Mouse (Mus musculus) hindbrain, embryonic 14.5 days (tissue): ENCODE measurements around the gene Atp2a1. TPM values are rescaled to one million over a fixed set of nuclear protein-coding genes. Genes with fewer than 3 reads are reported as not detected.

ENCODE experiments used
- ATAC-seq: fragments of 200-750 bp; cut with Nextera tagmentation; 2 replicates; pipeline ENCODE4 v1.8.0; 2017; ENCODE audit warnings: moderate number of reproducible peaks, mild to moderate bottlenecking, moderate TSS enrichment, moderate library complexity; ENCODE audit not compliant: low FRiP score
- DNase-seq: peaks from one replicate; pipeline ENCODE4 v3.0.0-alpha.2; 2015; ENCODE audit warnings: low spot score
- H3K27ac ChIP-seq: fragments of 300-500 bp; sonication (generic); 2 replicates; pipeline ENCODE4 v1.5.1; 2014; ENCODE audit warnings: mild to moderate bottlenecking, moderate library complexity
- H3K27me3 ChIP-seq: fragments of 300-500 bp; sonication (generic); 2 replicates; pipeline ENCODE4 v1.6.1; 2014; ENCODE audit warnings: mild to moderate bottlenecking, low read length, mixed read lengths; ENCODE audit not compliant: control insufficient read depth, insufficient read depth
- H3K36me3 ChIP-seq: fragments of 300-500 bp; sonication (generic); replicated peaks from 2 replicates; pipeline ENCODE4 v1.6.1; 2014; ENCODE audit not compliant: control insufficient read depth, insufficient read depth
- H3K4me1 ChIP-seq: fragments of 300-500 bp; sonication (generic); replicated peaks from 2 replicates; pipeline ENCODE4 v1.6.1; 2014; ENCODE audit warnings: antibody characterized with exemption, low read length, mixed read lengths; ENCODE audit not compliant: control insufficient read depth, insufficient read depth
- H3K4me2 ChIP-seq: fragments of 300-500 bp; sonication (generic); replicated peaks from 2 replicates; pipeline ENCODE4 v1.6.1; 2014; ENCODE audit warnings: mild to moderate bottlenecking, moderate library complexity
- H3K4me3 ChIP-seq: fragments of 300-500 bp; sonication (generic); replicated peaks from 2 replicates; pipeline ENCODE4 v1.5.1; 2014; ENCODE audit warnings: mild to moderate bottlenecking, low read length
- H3K9ac ChIP-seq: fragments of 300-500 bp; sonication (generic); 2 replicates; pipeline ENCODE4 v1.6.1; 2014
- H3K9me3 ChIP-seq: fragments of 300-500 bp; sonication (generic); 2 replicates; pipeline ENCODE4 v1.6.1; 2016; ENCODE audit warnings: low read length; ENCODE audit not compliant: control insufficient read depth
- WGBS: fragments of 180-500 bp; shearing (Covaris S2); extraction: QIAGEN DNeasy Blood & Tissue Kit; methylation state at CpG from one replicate; pipeline ENCODE4 v1.1.7; 2014; 5-methylcytosine and 5-hydroxymethylcytosine counted together
- polyA plus RNA-seq: library from polyadenylated mRNA; unstranded; fragments of >200 nt; fragmentation: Nextera tagmentation; extraction: Ambion mirVana; gene quantifications from 2 replicates; pipeline ENCODE4 v1.2.1, GENCODE M21; 2014

Atp2a1 gene
- 0.30 and 0.31 TPM in 2 replicates for polyA plus RNA-seq

DNA sequence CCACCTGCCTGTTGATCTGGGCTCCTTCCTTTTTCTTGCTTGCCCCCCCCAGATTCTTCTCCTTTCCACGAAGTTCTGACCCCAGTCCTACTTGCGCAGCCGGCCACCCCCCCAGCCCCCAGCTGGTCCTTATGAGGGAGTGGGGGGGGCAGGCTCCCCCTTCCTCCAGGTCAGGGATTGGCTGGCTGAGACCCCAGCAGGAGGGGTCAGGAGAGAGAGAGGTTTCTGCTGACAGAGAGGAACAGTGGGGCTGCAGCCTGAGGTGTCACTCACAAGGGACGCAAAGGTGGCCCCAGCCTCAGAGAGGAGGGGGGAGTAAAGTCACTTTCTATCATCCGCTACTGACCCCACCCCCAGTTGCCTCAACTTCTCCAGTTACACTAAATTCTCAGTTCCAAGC is at the start of gene Atp2a1:
Atp2a1 (minus strand) TSS at position 105 of the 400 bp plus-strand sequence.
- ATAC-seq (no peak), DNase-seq (no peak)
- H3K4me3 ChIP-seq, result no peak within 1 kb of the TSS
- no peak within 1 kb of the TSS for H3K9ac ChIP-seq
- H3K36me3 ChIP-seq, result peaks cover 20% of the 10 kb centered on the region
- H3K4me1 ChIP-seq, result no peaks in the 10 kb centered on the region
- H3K27me3 ChIP-seq, result no peaks in the 10 kb centered on the region
- no peak within 1 kb of the TSS for H3K27ac ChIP-seq
- H3K4me2 ChIP-seq, result no peak within 1 kb of the TSS
- H3K9me3 ChIP-seq, result no peaks in the 10 kb centered on the region
- WGBS, result 51% methylated on average over 5 of the region's 5 CpGs

DNA sequence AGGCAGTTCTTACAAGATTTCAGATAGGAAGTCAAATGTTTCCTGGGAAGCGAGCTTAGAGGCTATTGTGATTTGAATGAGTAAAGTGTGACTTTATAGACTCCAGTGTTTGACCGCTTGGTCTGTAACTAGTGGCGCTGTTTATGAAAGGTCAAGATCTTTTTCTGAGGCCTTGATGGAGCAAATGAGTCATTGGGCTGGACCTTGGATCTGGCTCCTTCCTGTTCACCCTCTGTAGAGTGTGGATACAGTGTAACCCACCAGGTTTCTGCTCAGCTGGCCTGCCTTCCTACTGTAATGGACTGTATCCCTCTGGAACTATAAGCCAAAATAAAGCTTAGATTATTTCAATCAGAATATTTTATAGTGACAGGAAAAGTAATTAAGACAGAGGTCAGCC is 48.4 kb upstream of the Atp2a1 start:
- Histone ChIP-seq H3K9ac (no peak overlapping the region), H3K4me3 (no peak overlapping the region), H3K27me3 (no peaks in the 10 kb centered on the region), H3K4me1 (no peaks in the 10 kb centered on the region), H3K9me3 (no peaks in the 10 kb centered on the region), H3K27ac (no peak overlapping the region), H3K36me3 (no peaks in the 10 kb centered on the region), H3K4me2 (no peak overlapping the region)
- ATAC-seq (no peak), DNase-seq (no peak)
- 80% methylated on average over 3 of the region's 3 CpGs for WGBS

DNA sequence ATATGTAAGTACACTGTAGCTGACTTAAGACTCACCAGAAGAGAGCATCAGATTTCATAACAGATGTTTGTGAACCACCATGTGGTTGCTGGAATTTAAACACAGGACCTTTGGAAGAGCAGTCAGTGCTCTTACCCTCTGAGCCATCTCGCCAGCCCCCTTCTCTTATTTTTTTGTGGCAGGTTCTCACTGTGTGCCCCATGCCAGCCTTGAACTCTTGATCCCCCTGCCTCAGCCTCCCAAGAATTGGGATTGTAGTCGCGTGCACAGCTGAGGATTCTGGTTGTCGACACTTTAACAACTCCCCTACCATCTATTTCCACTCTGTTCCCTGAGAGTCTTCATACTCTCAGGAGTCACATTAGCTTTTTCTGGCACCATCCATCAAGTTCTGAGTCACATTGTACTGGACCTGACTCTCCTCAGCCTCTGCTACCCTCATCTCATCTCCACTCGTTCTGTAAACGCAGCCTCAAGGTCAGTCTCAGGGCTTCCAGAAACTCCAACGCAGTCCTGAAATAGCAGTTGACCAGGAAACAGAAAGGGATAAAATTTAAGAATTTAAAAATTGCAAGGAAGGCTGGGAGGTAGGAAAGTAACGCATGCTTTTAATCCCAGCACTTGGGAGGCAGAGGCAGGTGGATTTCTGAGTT is 44.3 kb upstream of the Atp2a1 start:
- Histone ChIP-seq H3K9me3 (no peaks in the 10 kb centered on the region), H3K27me3 (no peaks in the 10 kb centered on the region), H3K9ac (no peak overlapping the region), H3K4me1 (no peaks in the 10 kb centered on the region; the same call in 1 of the 2 replicates), H3K36me3 (no peaks in the 10 kb centered on the region), H3K4me3 (no peak overlapping the region), H3K27ac (no peak overlapping the region), H3K4me2 (no peak overlapping the region)
- DNase-seq (no peak), ATAC-seq (no peak)
- WGBS, result 87% methylated on average over 8 of the region's 8 CpGs

DNA sequence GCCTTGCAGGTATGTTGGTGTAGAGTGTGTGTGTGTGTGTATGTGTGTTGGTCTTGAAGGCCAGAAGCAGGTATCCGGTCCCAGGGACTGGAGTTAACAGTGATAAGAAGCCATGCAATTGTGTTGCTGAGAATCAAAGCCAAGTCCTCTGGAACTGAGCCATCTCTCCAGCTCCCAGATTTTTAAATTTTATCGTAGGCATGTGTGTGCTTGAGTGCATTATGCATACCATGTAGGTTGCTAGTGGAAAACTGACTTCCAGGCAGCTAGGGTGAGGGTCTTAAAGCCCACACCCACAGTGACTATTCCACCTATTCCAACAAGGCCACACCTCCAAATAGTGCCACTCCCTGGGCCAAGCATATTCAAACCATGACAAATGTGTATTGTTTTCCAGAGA is 42.0 kb upstream of the Atp2a1 start:
- no peak for ATAC-seq
- H3K9ac ChIP-seq, result no peak overlapping the region
- DNase-seq, result no peak
- H3K4me2 ChIP-seq, result no peak overlapping the region
- H3K4me1 ChIP-seq, result peaks cover 11% of the 10 kb centered on the region; the same call in 1 of the 2 replicates
- H3K36me3 ChIP-seq, result peaks cover 14% of the 10 kb centered on the region
- H3K4me3 ChIP-seq, result no peak overlapping the region
- H3K27ac ChIP-seq, result no peak overlapping the region
- H3K27me3 ChIP-seq, result no peaks in the 10 kb centered on the region
- 77% methylated on average over 2 of the region's 2 CpGs for WGBS
- no peaks in the 10 kb centered on the region for H3K9me3 ChIP-seq

DNA sequence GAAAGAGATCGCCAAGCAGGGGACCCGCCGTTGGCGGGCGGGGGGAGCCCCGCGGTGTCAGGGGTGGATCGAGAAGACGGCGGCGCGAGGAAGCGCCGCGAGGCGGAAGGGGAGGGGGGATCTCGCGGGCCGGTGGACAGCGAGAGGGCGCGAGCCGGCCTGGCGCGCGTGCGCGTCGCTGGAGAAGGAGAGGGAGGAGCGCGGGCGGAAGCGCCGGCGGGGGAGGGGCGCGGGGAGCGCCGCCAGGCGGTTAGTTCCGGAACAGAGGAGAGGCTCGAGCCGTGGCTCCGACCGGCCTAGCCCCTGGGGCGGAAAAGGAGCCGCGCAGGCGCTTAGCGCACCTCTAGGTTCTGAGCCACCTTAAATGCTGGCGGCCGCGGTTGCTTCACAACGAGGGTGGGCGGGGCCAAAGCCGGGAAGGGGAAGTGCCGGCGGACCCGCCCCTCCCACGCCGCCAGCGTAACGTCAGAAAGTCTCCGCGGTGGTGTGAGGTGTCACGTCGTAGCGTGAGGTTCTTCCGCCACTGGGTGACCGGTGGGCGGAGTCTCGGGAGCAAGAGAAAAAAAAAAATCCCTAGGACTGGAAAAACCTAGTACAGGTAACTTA is 40.5 kb upstream of the Atp2a1 start, which contains the start of gene Atxn2l:
Atxn2l (minus strand) TSS at position 165 of the 606 bp plus-strand sequence.
- H3K27ac ChIP-seq, result peak within 1 kb of the TSS; percentile 97
- H3K9me3 ChIP-seq, result no peaks in the 10 kb centered on the region
- 1% methylated on average over 52 of the region's 72 CpGs for WGBS
- H3K4me1 ChIP-seq, result peaks cover 11% of the 10 kb centered on the region; the same call in 1 of the 2 replicates
- peak within 1 kb of the TSS; percentile 71 for H3K4me2 ChIP-seq
- peak within 1 kb of the TSS; percentile 91 for H3K9ac ChIP-seq
- H3K36me3 ChIP-seq, result peaks cover 29% of the 10 kb centered on the region
- peak; percentile 99 for DNase-seq
- peak within 1 kb of the TSS; percentile 81 for H3K4me3 ChIP-seq
- ATAC-seq, result peak; percentile 89
- no peaks in the 10 kb centered on the region for H3K27me3 ChIP-seq

DNA sequence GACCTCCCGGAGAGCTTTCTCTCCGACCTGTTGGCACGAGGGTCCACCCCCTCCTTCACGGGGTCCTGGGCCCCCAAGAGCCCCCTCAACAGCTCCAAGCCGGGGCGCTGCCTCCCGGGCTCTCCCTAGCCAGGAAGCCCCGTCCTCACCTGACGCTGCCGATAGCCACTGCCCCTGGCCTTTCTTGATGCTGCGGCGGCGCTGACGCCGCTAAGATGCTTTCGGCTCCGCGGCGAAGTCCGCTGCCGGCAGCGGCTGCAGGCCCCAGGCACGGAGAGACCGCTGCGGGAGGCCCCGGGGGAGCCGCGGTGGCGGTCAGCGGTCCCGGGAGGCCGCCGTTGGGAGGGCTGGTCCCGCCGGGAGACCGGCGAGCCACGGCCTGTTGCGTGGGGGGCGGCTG is 39.8 kb upstream of the Atp2a1 start:
- Histone ChIP-seq H3K4me1 (peaks cover 11% of the 10 kb centered on the region; the same call in 1 of the 2 replicates), H3K27ac (peak overlapping the region; percentile 97), H3K9me3 (no peaks in the 10 kb centered on the region), H3K36me3 (peaks cover 35% of the 10 kb centered on the region), H3K4me2 (peak overlapping the region; percentile 55), H3K9ac (peak overlapping the region; percentile 91), H3K4me3 (peak overlapping the region; percentile 81), H3K27me3 (no peaks in the 10 kb centered on the region)
- ATAC-seq, result no peak; the same call in 1 of the 2 replicates
- under 1% methylated on average over 38 of the region's 40 CpGs for WGBS
- no peak for DNase-seq

DNA sequence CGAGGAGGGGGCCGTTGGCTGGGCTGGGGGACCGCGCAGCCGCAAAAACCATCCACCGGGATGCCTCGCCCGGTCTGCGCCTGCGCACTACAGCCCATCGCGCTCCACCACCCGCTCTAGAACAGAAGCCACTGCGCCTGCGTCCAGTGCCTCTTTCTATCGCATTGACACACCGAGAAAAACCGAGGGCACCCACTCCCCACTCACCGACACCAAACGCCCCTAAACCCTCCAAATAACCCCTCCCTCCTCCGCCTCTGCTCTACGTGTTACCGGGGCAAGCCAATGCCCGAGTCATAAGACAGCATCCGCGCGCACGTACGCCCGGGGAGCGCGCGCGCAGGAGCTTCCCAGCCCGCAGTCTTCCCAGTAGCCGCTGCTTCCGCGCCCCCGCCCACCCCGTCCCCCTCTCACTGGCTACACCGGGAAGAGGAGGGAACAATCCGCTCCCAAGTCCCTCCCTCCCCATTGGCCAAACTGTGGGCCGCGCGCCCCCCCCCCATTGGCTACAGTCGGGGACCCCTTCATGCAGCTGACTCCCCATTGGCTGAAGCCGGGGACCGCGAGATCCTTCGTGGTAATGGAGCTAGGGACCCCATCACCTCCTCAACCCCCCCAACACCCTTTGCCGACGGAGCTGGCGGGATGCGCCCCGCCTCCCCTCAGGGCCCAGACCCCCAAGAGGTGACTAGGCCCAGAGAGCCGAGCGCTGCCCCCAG is 39.3 kb upstream of the Atp2a1 start:
- H3K27ac ChIP-seq, result peak overlapping the region; percentile 97
- DNase-seq (peak; percentile 92), ATAC-seq (peak; percentile 91)
- H3K36me3 ChIP-seq, result peaks cover 41% of the 10 kb centered on the region
- no peaks in the 10 kb centered on the region for H3K9me3 ChIP-seq
- H3K9ac ChIP-seq, result peak overlapping the region; percentile 91
- H3K4me1 ChIP-seq, result peaks cover 11% of the 10 kb centered on the region; the same call in 1 of the 2 replicates
- peak overlapping the region; percentile 71 for H3K4me2 ChIP-seq
- H3K4me3 ChIP-seq, result peak overlapping the region; percentile 81
- under 1% methylated on average over 51 of the region's 57 CpGs for WGBS
- no peaks in the 10 kb centered on the region for H3K27me3 ChIP-seq

DNA sequence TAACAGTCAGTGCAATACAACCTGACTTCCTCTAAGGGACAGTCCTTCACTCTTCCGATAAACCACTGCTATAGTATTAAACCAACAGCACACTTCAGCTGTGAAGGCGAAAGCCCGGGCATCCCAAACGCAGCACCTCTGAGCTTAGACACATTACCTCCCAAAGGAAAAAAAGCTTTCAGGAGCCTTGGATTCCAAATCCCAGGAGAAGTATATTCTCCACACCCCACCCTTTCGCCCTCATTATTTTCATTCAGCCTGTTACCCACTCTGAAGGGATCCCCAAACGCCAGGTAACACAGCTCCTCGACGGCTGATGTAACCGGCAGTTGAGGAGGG is 38.7 kb upstream of the Atp2a1 start:
- DNase-seq (no peak), ATAC-seq (no peak)
- peaks cover 46% of the 10 kb centered on the region for H3K36me3 ChIP-seq
- H3K9me3 ChIP-seq, result no peaks in the 10 kb centered on the region
- peak overlapping the region; percentile 97 for H3K27ac ChIP-seq
- peaks cover 11% of the 10 kb centered on the region; the same call in 1 of the 2 replicates for H3K4me1 ChIP-seq
- H3K9ac ChIP-seq, result peak overlapping the region; percentile 91
- peak overlapping the region; percentile 71 for H3K4me2 ChIP-seq
- H3K4me3 ChIP-seq, result peak overlapping the region; percentile 81
- H3K27me3 ChIP-seq, result no peaks in the 10 kb centered on the region
- 7% methylated on average over 9 of the region's 9 CpGs for WGBS

DNA sequence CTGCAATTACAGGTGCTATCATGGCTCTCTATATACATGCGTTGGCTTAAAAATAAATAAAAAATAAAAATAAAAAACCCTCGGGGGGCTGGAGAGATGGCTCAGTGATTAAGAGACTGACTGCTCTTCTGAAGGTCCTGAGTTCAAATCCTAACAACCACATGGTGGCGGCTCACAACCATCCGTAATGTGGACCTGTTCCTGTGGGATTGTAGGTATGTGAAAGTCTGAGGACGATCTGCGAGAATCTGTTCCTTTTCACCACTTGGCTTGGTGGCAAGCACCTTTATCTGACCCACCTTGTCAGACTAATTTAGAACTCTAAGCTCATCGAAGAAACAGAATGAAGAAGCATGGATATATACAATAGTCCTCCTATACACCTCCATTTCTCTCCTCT is 36.5 kb upstream of the Atp2a1 start:
- H3K4me2 ChIP-seq, result no peak overlapping the region
- H3K27me3 ChIP-seq, result no peaks in the 10 kb centered on the region
- no peaks in the 10 kb centered on the region for H3K9me3 ChIP-seq
- peaks cover 11% of the 10 kb centered on the region; the same call in 1 of the 2 replicates for H3K4me1 ChIP-seq
- WGBS, result 98% methylated on average over 7 of the region's 7 CpGs
- H3K9ac ChIP-seq, result no peak overlapping the region
- H3K27ac ChIP-seq, result no peak overlapping the region
- peaks cover 69% of the 10 kb centered on the region for H3K36me3 ChIP-seq
- no peak overlapping the region for H3K4me3 ChIP-seq
- ATAC-seq (no peak), DNase-seq (no peak)
